Mouse (Mus musculus): ENCODE data around the gene Klhl25. TPM values are rescaled to one million over a fixed set of nuclear protein-coding genes. Genes with fewer than 3 reads are reported as not detected.
"Not testable (repeated sequence)": the region's sequence is repeated elsewhere in the genome, so short reads cannot be mapped to it uniquely, and the experiment has no call there.

Klhl25 gene
- polyA plus RNA-seq, 1 experiment from 2014 or later: 19.5 TPM

DNA sequence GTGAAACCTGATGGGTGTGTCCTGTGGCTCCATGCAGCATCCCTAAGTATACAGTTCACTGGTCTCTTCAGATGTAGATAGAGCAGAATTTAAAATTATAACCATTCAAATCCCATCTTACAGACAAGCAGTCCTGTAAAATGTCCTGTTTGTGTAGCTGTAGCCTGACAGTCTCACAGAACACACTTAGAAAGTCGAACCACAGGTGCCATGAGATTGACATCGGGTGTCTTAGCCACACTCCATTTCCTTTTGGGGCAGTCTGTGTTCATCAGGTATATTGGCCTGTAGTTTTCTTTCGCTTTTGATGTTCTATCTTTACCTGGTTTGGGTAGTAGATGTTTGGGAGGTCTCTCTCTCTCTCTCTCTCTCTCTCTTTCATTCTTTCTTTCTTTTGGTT, 33.7 kb downstream of the Klhl25 start:
- H3K27me3 ChIP-seq: no peaks in the 10 kb centered on the region
- no peak overlapping the region for H3K4me2 ChIP-seq (replicated peaks)
- H3K4me1 ChIP-seq: peaks cover 3% of the 10 kb centered on the region; the same call in 1 of the 2 replicates
- H3K9ac ChIP-seq: no peak overlapping the region; the same call in 1 of the 2 replicates
- H3K36me3 ChIP-seq: no peaks in the 10 kb centered on the region
- H3K27ac ChIP-seq: no peak overlapping the region
- H3K9me3 ChIP-seq: no peaks in the 10 kb centered on the region
- WGBS: 75% methylated on average over 3 of the region's 3 CpGs
- no peak for ATAC-seq (ENCODE audit: low FRiP score, low read depth)
- H3K4me3 ChIP-seq: no peak overlapping the region

- H3K27ac ChIP-seq: no peak overlapping the region
- H3K9ac ChIP-seq: no peak overlapping the region
- H3K4me2 ChIP-seq (replicated peaks): no peak overlapping the region
- H3K4me3 ChIP-seq: no peak overlapping the region
- no peaks in the 10 kb centered on the region for H3K27me3 ChIP-seq
- H3K36me3 ChIP-seq: no peaks in the 10 kb centered on the region
- no peak for ATAC-seq (ENCODE audit: low FRiP score, low read depth)
- 89% methylated on average over 4 of the region's 4 CpGs for WGBS
- no peaks in the 10 kb centered on the region for H3K4me1 ChIP-seq
- H3K9me3 ChIP-seq: no peaks in the 10 kb centered on the region
These were observed 43.4 kb downstream of the Klhl25 start for GRCm38 (mm10) chr7:75891466-75891865.

DNA sequence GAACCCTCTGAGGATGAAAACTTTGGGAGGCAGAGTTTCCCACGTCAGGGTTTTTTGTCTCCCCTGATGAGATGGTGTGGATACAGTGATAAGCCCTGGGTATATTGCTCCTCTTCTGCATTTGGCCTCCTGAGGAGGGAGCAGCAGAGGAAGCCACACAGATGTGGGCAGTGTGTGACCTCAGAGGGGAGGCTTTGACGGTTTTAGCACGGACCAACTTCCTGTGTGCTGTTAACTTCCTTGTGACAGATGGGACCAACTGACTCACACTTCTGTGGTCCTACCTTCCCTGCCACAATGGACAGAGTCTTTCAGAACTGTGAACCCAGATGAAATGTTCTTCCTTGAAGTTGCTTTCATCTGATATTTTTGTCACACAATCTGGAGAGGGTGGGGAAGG, 44.6 kb downstream of the Klhl25 start:
- ATAC-seq (ENCODE audit: low FRiP score, low read depth): no peak
- H3K4me2 ChIP-seq (replicated peaks): no peak overlapping the region
- H3K9ac ChIP-seq: no peak overlapping the region
- no peak overlapping the region for H3K27ac ChIP-seq
- no peaks in the 10 kb centered on the region for H3K4me1 ChIP-seq
- no peak overlapping the region for H3K4me3 ChIP-seq
- H3K36me3 ChIP-seq: no peaks in the 10 kb centered on the region
- no peaks in the 10 kb centered on the region for H3K9me3 ChIP-seq
- H3K27me3 ChIP-seq: no peaks in the 10 kb centered on the region
- 71% methylated on average over 3 of the region's 3 CpGs for WGBS

DNA sequence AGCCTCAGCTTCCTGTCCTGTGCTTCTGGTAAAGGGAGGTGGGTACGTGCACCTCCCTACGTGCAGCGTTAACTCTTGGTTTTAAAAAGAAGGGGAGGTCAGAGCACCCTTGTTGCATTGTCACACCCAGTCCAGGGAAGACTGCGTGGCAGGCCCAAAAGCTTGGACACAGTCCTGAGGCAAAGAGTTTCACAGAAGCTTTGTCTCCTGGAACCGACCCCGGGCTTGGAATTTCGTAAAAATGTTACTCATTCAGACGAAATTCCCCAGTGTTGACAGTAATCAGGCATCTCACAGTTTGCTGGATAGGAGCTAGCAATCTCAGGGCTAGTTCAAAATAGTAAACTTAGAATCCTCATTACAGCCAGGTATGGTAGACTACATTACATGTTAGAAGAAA, 45.6 kb downstream of the Klhl25 start:
- Histone ChIP-seq H3K4me3 (no peak overlapping the region), H3K27ac (no peak overlapping the region), H3K9me3 (no peaks in the 10 kb centered on the region), H3K36me3 (no peaks in the 10 kb centered on the region), H3K4me2 (replicated peaks) (no peak overlapping the region), H3K27me3 (no peaks in the 10 kb centered on the region), H3K9ac (no peak overlapping the region), H3K4me1 (no peaks in the 10 kb centered on the region)
- 86% methylated on average over 8 of the region's 8 CpGs for WGBS
- ATAC-seq (ENCODE audit: low FRiP score, low read depth): no peak

DNA sequence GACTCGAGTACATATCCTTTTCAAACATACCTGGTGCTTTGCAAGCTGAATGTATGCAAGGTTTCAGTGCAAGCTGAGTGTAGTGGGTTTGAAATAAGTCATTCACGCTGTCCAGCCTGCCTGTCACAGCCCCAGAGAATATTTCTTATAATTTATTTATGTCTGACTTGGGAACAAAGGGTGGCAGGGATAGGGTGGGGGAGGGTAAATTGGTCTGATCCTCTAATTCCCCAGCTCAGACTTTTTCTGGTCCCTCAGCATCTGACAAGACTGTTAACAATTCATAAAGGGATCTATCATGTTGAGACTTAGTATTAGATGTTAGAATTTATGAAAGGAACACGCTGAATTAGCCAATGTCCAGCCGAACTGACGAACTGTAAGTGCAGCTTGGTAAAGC, 48.9 kb downstream of the Klhl25 start:
- Histone ChIP-seq H3K9ac (no peak overlapping the region), H3K27ac (no peak overlapping the region), H3K4me3 (no peak overlapping the region), H3K9me3 (no peaks in the 10 kb centered on the region), H3K27me3 (no peaks in the 10 kb centered on the region), H3K4me1 (no peaks in the 10 kb centered on the region), H3K4me2 (replicated peaks) (no peak overlapping the region), H3K36me3 (no peaks in the 10 kb centered on the region)
- ATAC-seq (ENCODE audit: low FRiP score, low read depth): no peak
- 84% methylated on average over 5 of the region's 5 CpGs for WGBS

GRCm38 (mm10) chr7:75899102-75899501, 51.0 kb downstream of the Klhl25 start:
- no peak for ATAC-seq (ENCODE audit: low FRiP score, low read depth)
- no peak overlapping the region for H3K4me3 ChIP-seq
- no peaks in the 10 kb centered on the region for H3K36me3 ChIP-seq
- H3K4me1 ChIP-seq: no peaks in the 10 kb centered on the region
- H3K27me3 ChIP-seq: no peaks in the 10 kb centered on the region
- no peaks in the 10 kb centered on the region for H3K9me3 ChIP-seq
- H3K27ac ChIP-seq: no peak overlapping the region
- no peak overlapping the region for H3K9ac ChIP-seq
- H3K4me2 ChIP-seq (replicated peaks): no peak overlapping the region
- 81% methylated on average over 6 of the region's 6 CpGs for WGBS

- Histone ChIP-seq H3K27me3 (no peaks in the 10 kb centered on the region), H3K36me3 (no peaks in the 10 kb centered on the region), H3K27ac (no peak overlapping the region), H3K9ac (no peak overlapping the region), H3K4me2 (replicated peaks) (no peak overlapping the region), H3K4me1 (no peaks in the 10 kb centered on the region), H3K9me3 (no peaks in the 10 kb centered on the region), H3K4me3 (no peak overlapping the region)
- ATAC-seq (ENCODE audit: low FRiP score, low read depth): no peak
- 75% methylated on average over 8 of the region's 8 CpGs for WGBS
These were observed 51.4 kb downstream of the Klhl25 start for GRCm38 (mm10) chr7:75899517-75899916.

- Histone ChIP-seq H3K27me3 (no peaks in the 10 kb centered on the region), H3K4me2 (replicated peaks) (no peak overlapping the region), H3K9me3 (no peaks in the 10 kb centered on the region), H3K4me3 (no peak overlapping the region), H3K4me1 (peaks cover 2% of the 10 kb centered on the region; the same call in 1 of the 2 replicates), H3K9ac (no peak overlapping the region), H3K27ac (no peak overlapping the region), H3K36me3 (no peaks in the 10 kb centered on the region)
- ATAC-seq (ENCODE audit: low FRiP score, low read depth): no peak
- 75% methylated on average over 4 of the region's 4 CpGs for WGBS
These were observed 51.8 kb downstream of the Klhl25 start for GRCm38 (mm10) chr7:75899954-75900353.

DNA sequence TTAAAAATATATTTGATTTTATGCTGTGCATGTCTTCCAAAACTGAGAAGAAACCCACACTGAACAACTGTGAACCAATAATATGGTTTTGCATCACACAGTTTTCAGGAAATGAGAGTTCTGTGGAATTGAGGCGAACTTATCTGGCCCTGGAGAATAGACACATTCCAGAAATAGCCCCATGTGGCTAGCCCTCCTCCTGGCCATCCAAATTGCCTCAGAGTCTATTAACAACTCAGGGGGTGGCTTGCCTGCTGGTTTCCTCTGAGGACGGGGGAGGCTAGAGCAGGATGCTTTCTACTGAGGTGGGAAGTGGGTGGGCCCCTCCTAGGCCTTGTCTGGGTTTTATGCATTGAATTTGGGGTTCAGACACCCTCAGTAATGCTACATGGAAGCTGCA, 57.0 kb downstream of the Klhl25 start:
- H3K4me1 ChIP-seq: peaks cover 7% of the 10 kb centered on the region
- no peak for ATAC-seq (ENCODE audit: low FRiP score, low read depth)
- no peak overlapping the region for H3K4me3 ChIP-seq

DNA sequence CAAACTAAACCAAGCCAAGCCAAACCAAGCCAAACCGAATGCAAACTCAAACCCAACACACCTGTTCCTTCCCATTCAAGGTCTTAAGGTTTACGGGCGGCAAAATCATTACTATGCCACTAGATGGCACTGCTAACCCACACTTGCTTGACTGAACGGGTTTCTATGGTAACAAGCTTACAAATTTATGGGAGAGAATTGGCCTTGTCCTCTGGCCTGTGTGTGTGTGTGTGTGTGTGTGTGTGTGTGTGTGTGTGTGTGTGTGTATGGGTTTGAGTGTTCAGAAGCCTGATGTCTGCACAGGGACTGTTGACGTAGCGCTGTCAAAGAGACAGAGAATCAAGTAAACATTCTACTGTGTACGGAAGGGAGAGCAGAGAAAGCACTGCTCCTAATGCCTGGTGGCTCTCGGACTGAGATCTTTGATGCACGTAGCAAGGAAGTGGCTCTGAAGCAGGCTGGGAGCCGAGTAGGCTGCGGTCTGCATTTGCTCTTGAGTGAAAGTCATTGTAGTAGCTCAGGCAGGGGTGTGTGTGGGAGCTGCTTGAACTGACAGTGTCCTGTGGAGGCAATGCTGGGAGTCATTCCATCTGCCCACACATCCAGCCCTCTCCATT, 62.0 kb downstream of the Klhl25 start:
- H3K4me1 ChIP-seq: peaks cover 2% of the 10 kb centered on the region
- peak overlapping the region; percentile 27 for H3K4me3 ChIP-seq
- H3K9me3 ChIP-seq: no peaks in the 10 kb centered on the region
- 9% methylated on average over 11 of the region's 11 CpGs for WGBS
- peak overlapping the region; percentile 53 for H3K4me2 ChIP-seq (replicated peaks)
- peak; percentile 64; the same call in 1 of the 2 replicates for ATAC-seq (ENCODE audit: low FRiP score, low read depth)
- no peak overlapping the region for H3K27ac ChIP-seq
- no peaks in the 10 kb centered on the region for H3K36me3 ChIP-seq
- H3K9ac ChIP-seq: no peak overlapping the region
- no peaks in the 10 kb centered on the region for H3K27me3 ChIP-seq

More for the DNA sequence above, 57.0 kb downstream of the Klhl25 start:
- H3K9ac ChIP-seq: no peak overlapping the region
- no peaks in the 10 kb centered on the region for H3K9me3 ChIP-seq
- 21% methylated on average over 2 of the region's 2 CpGs for WGBS
- no peaks in the 10 kb centered on the region for H3K27me3 ChIP-seq
- H3K27ac ChIP-seq: no peak overlapping the region
- H3K36me3 ChIP-seq: no peaks in the 10 kb centered on the region
- H3K4me2 ChIP-seq (replicated peaks): no peak overlapping the region

GRCm38 (mm10) chr7:75910652-75911035, 62.5 kb downstream of the Klhl25 start:
- no peak overlapping the region for H3K27ac ChIP-seq
- H3K4me1 ChIP-seq: no peaks in the 10 kb centered on the region; the same call in 1 of the 2 replicates
- no peaks in the 10 kb centered on the region for H3K27me3 ChIP-seq
- no peaks in the 10 kb centered on the region for H3K36me3 ChIP-seq
- no peak overlapping the region for H3K9ac ChIP-seq
- H3K4me3 ChIP-seq: no peak overlapping the region
- 85% methylated on average over 8 of the region's 8 CpGs for WGBS
- peak overlapping the region; percentile 53; the same call in 1 of the 2 replicates for H3K4me2 ChIP-seq (replicated peaks)
- no peak for ATAC-seq (ENCODE audit: low FRiP score, low read depth)
- no peaks in the 10 kb centered on the region for H3K9me3 ChIP-seq

GRCm38 (mm10) chr7:75913952-75914351, 65.8 kb downstream of the Klhl25 start:
- Histone ChIP-seq H3K9me3 (no peaks in the 10 kb centered on the region), H3K4me3 (no peak overlapping the region), H3K9ac (no peak overlapping the region), H3K4me2 (replicated peaks) (no peak overlapping the region), H3K4me1 (no peaks in the 10 kb centered on the region; the same call in 1 of the 2 replicates), H3K36me3 (no peaks in the 10 kb centered on the region), H3K27ac (no peak overlapping the region), H3K27me3 (no peaks in the 10 kb centered on the region)
- ATAC-seq (ENCODE audit: low FRiP score, low read depth): peak; percentile 78
- 2% methylated on average over 7 of the region's 7 CpGs for WGBS

GRCm38 (mm10) chr7:75915550-75915949, 67.4 kb downstream of the Klhl25 start:
- not testable (repeated sequence) for H3K4me3 ChIP-seq; ATAC-seq (ENCODE audit: low FRiP score, low read depth); H3K4me2 ChIP-seq (replicated peaks); H3K4me1 ChIP-seq; H3K36me3 ChIP-seq; H3K9ac ChIP-seq; H3K27me3 ChIP-seq; H3K27ac ChIP-seq; H3K9me3 ChIP-seq
- 86% methylated on average over 3 of the region's 3 CpGs for WGBS

All from limb, embryonic 13.5 days (tissue).